ENCODE assay signal across 16 mouse cellular contexts in the genomic region with DNA sequence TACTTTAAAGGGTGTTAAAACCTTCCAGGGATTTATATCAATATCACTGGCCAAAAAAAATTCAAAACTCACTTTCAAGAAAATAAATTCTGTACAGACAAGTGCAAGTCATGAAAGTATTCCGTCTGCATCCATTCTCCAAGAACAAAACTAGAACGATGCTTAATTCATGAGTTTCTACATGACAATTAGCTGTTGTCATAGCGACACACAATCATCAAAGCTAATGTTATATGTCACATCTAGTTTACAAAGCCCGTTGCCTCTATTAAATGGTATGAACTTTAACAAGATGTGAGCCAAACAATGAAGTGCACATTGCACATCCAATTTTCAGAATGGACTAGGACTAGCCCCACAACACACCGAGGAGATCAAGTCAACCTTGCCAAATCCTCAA. TPM values are rescaled to one million over a fixed set of nuclear protein-coding genes. Genes with fewer than 3 reads are reported as not detected.
"Had no signal": no experiment of that assay in that cellular context is flagged by ENCODE, and none has a peak within 500 bp of the region (broad histone marks: within the 10 kb centered on the region; RNA-seq: fewer than 3 reads in every experiment).

No protein-coding gene starts in this region.

- H3K4me2 ChIP-seq: limb, embryonic 12.5 days; liver, embryonic 13.5 days; lung, embryonic 15.5 days; midbrain, embryonic 13.5 days; neural tube, embryonic 12.5 days had no signal

- H3K9ac ChIP-seq: limb, embryonic 12.5 days; liver, embryonic 13.5 days; liver, postnatal 0 days; lung, embryonic 15.5 days; midbrain, embryonic 13.5 days; neural tube, embryonic 12.5 days had no signal

- ATAC-seq: liver, postnatal 0 days; midbrain, embryonic 13.5 days had no signal

- H3K36me3 ChIP-seq: lung, embryonic 15.5 days; midbrain, embryonic 13.5 days; neural tube, embryonic 12.5 days had no signal

- H3K4me1 ChIP-seq: limb, embryonic 12.5 days; lung, embryonic 15.5 days; neural tube, embryonic 12.5 days had no signal

- H3K9me3 ChIP-seq: liver, embryonic 13.5 days; lung, embryonic 15.5 days; megakaryocyte, embryonic 14.5 days; midbrain, embryonic 13.5 days; neural tube, embryonic 12.5 days had no signal

- H3K27ac ChIP-seq: kidney, postnatal 0 days; limb, embryonic 12.5 days; liver, embryonic 13.5 days; lung, embryonic 15.5 days; midbrain, embryonic 13.5 days; neural tube, embryonic 12.5 days; stomach, postnatal 0 days had no signal

- DNase-seq: kidney, adult 9 months; kidney, postnatal 36 days; layer of hippocampus, adult 9-11 months; layer of hippocampus, postnatal 36 days; liver; liver, embryonic 13.5 days; liver, postnatal 0 days; lung, postnatal 14 days; right cerebral cortex, postnatal 14 days had no signal

- H3K27me3 ChIP-seq: limb, embryonic 12.5 days; liver, embryonic 13.5 days; lung, embryonic 15.5 days; megakaryocyte, embryonic 14.5 days; midbrain, embryonic 13.5 days; neural tube, embryonic 12.5 days had no signal

- H3K4me3 ChIP-seq: limb, embryonic 12.5 days; liver, embryonic 13.5 days; lung, embryonic 15.5 days; megakaryocyte, embryonic 14.5 days; midbrain, embryonic 13.5 days; neural tube, embryonic 12.5 days had no signal

RNA-seq across cellular contexts. Expression of gene Txk, which starts 9.2 kb away (rescaled TPM):
- polyA plus RNA-seq: limb, embryonic 12.5 days; liver, embryonic 13.5 days had no signal
